Mouse (Mus musculus) R1 (cell line): ENCODE data around the gene Mroh9.

Experiments
- DNase-seq: peaks from one replicate; pipeline ENCODE4 v3.0.0-alpha.2; 2018; ENCODE audit warnings: low read depth, low spot score

The Mroh9 gene

GRCm38 (mm10) chr1:163085570-163085969 lies at the start of gene Mroh9:
TSS of gene Mroh9 (minus strand) at chr1:163085670.
- DNase-seq: no peak

DNA sequence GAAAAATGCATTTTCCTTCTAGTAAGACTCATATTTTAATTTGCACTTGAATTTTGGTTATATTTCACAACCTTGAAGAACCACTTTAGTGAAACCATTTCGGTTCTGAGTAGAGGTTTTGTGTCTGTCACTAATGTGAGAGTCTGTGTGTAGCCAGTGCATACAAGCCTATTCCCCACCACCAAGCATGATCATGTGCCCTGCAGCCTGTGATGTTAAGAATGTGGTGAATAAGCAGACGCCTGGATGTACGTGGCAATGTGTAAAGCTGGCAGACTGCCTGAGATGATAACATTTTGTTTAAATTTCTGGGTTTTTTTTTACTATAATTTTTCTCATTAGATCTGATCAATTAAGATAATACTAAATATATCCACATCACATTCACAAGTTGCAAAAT lies 44.5 kb upstream of the Mroh9 start:
- DNase-seq: no peak

DNA sequence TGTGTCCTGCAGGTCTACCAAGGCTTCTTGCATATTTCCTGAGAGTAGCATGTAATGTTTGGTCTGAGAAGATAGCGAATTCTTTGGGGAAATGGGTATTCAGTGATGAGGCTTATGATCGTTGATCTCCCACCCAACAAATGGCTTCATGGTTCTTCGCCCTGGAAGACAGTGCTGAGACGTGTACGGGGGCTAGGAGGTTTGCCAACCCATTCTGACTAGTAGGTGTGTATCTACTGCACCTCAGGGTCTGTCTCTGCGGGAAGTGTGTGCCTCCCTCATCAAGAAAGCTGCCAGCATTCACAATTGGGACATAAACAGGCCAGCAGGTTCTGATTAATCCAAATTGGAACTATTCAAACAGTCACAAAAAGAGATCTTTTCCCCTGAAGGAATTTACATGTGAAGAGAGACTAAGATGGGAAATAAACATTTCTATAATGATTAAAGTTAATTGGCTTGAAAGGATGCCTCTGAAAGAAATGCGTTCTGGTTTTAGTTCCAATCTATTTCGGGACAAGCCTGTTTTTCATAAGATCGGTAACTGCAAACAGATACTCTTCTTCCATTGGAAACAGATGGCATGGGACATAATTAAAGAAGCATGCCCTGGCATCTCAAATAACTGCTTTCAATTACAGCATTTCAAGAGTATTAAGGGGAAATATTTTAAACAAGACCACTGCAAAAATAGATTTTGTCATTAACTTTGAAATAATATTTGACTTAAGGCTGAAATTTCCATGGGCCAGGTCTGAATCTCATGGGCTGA lies 43.8 kb upstream of the Mroh9 start:
- no peak for DNase-seq

DNA sequence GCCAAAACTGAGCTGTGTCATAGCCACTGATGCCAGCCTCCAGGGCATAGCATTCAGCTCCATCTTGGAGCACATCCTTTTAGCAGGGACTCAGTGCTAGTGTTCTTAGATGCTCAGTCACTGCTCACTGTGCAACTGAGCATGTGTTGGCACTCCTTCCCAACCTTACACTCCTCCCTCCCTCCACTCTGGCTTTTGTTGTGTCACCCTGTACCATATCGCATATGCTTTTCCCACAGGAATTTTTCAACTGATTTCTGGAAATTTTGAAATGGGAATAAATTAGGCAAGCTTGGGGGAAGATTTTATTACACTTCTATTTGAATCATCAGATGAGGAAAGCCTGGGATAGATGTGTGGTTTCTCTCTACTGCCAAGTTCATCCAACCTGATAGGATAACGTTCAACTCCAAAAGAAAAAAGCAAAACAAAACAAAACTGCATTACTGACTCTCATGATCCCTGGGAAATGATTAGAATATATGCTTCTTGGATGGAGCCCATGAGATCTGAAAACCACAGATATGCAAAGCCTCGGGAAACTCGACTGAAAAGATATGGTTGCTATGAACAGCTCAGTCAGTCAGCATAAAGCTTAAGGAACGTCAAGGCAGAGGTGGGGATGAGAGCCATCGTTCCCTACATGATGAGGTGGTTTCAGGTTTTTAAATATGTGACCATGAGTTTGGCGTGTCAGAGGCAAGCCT lies 40.9 kb upstream of the Mroh9 start:
- DNase-seq: no peak

DNA sequence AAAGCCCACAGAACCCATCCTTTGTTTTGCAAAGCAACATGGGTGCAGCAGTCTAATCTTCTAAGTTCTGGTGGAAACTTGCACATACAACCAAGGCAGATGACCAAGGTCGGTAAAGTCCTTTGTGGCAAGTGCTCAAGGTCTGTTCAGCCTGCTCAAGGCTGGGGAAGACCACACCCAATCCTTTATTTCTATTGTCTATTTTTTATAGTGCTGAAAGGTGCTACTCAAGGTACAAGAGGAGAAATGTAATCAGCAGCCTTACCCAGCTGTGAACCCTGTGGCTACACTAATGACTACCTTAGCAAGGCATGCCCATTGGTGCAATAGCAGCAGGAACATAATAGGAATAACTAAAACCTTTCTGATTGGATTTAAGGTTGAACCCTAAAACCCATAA lies 36.9 kb upstream of the Mroh9 start:
- peak; percentile 33 for DNase-seq

DNA sequence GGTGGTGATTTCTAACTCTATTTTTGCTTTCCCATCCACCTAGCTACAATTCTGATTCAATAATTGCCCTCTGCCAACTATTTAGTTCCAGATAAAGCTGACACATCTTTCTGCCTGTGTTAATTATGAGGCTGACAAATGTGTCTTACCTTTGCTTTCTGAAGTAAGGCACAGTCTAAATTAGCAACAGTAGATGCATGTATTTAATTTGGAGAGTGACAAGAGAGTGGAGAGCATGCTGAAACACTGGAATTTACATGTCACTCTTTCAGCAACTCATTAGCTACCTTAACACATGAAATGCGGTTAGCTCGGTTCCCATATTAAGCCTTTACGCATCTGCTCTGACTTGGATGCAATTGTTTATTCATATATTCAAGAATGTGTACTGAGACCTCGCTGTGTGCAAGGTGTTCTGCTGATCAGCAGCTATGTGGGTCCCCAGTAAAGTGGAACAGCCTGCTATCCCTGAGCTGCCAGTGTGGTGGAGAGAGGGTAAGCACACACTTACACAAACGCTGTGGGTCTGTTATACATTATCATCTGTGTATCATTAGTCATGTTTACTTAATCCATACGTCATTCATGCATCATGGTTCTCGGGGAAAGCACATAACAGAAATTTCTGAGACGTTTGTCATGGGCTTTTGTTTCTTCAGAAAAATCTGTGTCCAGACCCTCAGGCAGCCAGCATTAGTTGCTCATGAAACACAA lies 28.1 kb upstream of the Mroh9 start:
- no peak for DNase-seq

- no peak for DNase-seq
Observed at GRCm38 (mm10) chr1:163112482-163113164, 27.2 kb upstream of the Mroh9 start.

- no peak for DNase-seq
Observed at GRCm38 (mm10) chr1:163104960-163105359, 19.5 kb upstream of the Mroh9 start.

DNA sequence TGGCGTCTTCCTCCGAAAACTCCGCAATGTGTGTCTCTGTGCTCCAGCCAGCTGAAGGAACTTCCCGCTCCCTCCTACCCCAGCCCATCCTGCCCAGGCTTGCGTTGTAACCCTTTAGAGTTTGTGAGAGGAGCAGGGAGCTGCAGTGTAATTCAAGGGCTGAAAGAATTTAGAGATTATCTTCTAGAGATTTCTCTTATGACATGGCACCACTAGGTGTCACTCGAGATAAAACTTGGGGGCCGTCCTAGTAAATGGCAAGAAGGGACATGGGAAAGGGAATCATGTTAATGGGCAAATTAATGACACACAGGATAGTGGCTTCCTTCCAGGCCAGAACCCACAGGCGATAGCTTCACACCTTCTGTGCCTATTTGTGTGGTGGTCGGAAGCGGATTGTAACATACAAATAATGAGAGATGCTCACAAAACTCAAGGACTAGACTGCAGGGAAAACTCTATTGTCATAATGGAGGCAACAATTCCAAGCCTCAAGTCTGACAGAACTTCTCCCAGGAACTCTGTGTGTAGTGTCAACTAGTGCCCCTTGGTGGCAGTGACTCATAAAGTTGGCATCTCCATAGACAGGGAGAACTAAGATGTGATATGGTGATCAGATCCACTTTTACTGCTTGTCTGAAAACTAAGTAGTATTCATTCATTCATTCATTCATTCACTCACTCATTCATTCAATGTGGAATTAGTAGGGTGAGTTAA lies 6.1 kb upstream of the Mroh9 start:
- peak; percentile 58 for DNase-seq

- peak; percentile 27 for DNase-seq
Observed at GRCm38 (mm10) chr1:163070502-163070901, 15.0 kb downstream of the Mroh9 start.

DNA sequence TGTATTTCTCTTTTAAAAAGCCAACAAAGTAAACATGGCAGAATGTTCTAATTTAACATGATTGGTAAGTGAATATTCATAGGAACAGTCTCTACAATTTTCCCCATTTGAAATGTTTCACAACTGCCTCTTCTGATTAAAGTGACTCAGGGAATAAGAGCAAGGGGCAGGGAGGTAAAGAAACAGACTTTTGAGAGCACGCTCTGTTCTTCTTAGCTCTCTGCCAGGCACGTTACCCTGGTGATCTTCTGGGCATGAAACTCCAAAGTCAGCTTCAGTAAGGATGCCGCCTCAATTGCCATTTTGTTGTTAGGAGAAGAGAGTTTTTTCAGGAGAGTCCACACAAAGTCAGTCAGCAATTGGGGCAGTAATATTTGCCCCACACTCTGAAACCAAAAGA lies 25.1 kb downstream of the Mroh9 start:
- no peak for DNase-seq

GRCm38 (mm10) chr1:163057363-163057762 lies 28.1 kb downstream of the Mroh9 start:
- peak; percentile 15 for DNase-seq

DNA sequence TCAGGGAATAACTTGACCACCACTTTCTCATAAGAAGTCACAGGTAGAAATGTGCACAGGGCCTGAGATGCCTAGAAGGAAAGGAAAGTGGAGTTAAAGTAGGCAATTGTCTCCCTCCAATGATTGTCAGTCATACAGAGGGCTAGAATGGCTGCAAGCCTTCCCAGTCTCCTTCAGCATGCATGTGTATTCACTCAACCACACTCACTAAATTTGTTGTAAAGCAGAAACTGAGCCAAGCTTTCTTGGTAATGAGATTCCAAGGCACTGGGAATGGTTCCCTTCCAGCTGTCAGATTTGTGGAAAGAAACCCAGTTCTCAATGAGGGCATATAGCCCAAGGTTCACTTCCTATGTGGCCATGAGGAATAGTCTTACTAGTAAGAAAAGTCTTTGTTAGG lies 29.8 kb downstream of the Mroh9 start:
- DNase-seq: no peak

DNA sequence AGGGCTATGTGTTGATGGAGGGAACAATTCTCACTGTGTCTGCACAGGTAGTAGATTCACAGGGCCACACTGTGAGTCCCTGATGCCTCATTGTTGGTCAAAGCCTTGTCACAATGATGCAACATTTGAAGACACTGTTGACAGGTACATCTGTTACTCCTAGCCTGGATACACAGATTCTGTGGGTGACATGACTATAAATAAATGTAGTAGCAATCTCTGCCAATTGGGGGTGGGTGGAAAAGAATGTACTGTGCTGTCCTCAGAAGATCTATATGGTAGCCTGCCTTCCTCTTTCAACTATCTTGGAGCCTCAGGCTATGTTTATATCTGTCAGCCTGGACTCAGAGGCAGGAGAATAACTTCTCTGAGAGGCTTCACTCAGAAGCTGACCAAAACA lies 62.4 kb downstream of the Mroh9 start:
- no peak for DNase-seq

DNA sequence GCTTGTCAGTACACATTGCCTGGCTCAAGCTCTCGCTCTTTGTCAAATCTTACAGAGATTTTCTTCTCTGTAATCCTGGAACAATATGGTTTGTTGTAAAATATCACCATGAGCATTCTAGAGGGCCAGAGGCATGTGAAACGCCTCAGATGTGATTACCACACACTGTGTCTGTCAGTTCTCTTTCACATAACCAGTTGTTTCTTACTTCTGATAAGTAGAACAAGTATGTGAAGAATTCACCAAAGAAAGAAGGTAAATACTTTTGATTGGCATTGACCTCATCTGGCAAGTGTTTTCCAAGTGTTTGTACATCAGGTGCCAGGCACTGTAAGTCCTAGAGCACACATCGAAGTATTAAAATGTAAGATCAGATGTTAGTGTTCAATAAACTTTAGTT lies 76.2 kb downstream of the Mroh9 start:
- no peak for DNase-seq

GRCm38 (mm10) chr1:163003496-163003895 lies 82.0 kb downstream of the Mroh9 start:
- DNase-seq: no peak

- no peak for DNase-seq
Observed at GRCm38 (mm10) chr1:163001271-163001829, 84.1 kb downstream of the Mroh9 start.

- no peak for DNase-seq
Observed at GRCm38 (mm10) chr1:162987546-162987945, 97.9 kb downstream of the Mroh9 start.

- DNase-seq: no peak
Observed at GRCm38 (mm10) chr1:162986777-162987176, 98.7 kb downstream of the Mroh9 start.

GRCm38 (mm10) chr1:162986121-162986748 lies 99.2 kb downstream of the Mroh9 start:
- DNase-seq: no peak

DNA sequence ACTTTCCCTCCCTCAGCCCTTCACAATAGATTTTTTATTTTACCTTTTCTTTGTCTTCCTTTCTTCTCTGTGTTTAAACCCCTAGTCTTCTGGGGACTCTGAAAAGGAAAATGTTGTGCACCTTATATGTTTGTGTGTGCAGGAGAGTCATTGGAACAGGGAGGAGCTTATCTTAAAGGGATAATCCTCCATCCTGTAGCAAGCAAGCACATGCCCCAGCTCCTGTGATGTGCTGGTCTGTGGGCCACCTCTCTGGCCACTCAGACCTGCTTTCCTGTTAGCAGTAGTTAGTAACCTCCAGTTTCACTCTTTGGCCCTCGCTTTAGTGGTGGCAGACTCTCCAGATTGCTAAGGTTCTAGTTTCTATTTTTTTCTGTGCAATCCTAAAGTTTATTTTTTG lies 101.0 kb downstream of the Mroh9 start, which contains the start of gene Fmo3:
Gene Fmo3, minus strand, starts transcription at position 101 of the 400 bp plus-strand sequence.
- no peak for DNase-seq
